Mouse (Mus musculus) heart, embryonic 12.5 days (tissue): Measurements from ENCODE around the gene D930007J09Rik. TPM values are rescaled to one million over a fixed set of nuclear protein-coding genes. Genes with fewer than 3 reads are reported as not detected.

Source experiments
- polyA plus RNA-seq: library from polyadenylated mRNA; unstranded; fragments of >200 nt; fragmentation: Nextera tagmentation; extraction: Ambion mirVana; gene quantifications from 2 replicates; pipeline ENCODE4 v1.2.1, GENCODE M21; 2016

Gene D930007J09Rik
- polyA plus RNA-seq, 1 experiment from 2014 or later: not detected

Other genes starting within 250 kb of the D930007J09Rik start
- 0.18 and 0.28 TPM in 2 replicates for gene Mylk4, start 18.9 kb downstream of the D930007J09Rik start, polyA plus RNA-seq
- gene Wrnip1, start 811 bp downstream of the D930007J09Rik start, polyA plus RNA-seq: 30.2 TPM in 2 replicates
- gene Serpinb1a, start 48.3 kb upstream of the D930007J09Rik start, polyA plus RNA-seq: 6.1 and 7.6 TPM in 2 replicates
- 0.26 TPM in 1 of 2 replicates, not detected in the other for gene Serpinb1c, start 95.4 kb upstream of the D930007J09Rik start, polyA plus RNA-seq
- gene Serpinb6b, start 162.4 kb upstream of the D930007J09Rik start, polyA plus RNA-seq: 15.1 and 16.9 TPM in 2 replicates
- gene Serpinb9, start 200.4 kb upstream of the D930007J09Rik start, polyA plus RNA-seq: 6.1 and 6.8 TPM in 2 replicates
- 1.4 and 2.0 TPM in 2 replicates for gene Serpinb9b, start 224.6 kb upstream of the D930007J09Rik start, polyA plus RNA-seq